Mouse (Mus musculus) monocyte, adult 2 months (primary cell): ENCODE data around the gene Nrxn3.

Source experiments
- DNase-seq, 2 experiments: peaks; one replicate each; pipeline ENCODE4 v3.0.0; 2022; ENCODE audit warnings: low spot score in 2 of 2, low read depth in 1 of 2

The Nrxn3 gene

GRCm38 (mm10) chr12:89672819-89673218 is 950.1 kb downstream of the Nrxn3 start:
- no peak for DNase-seq

- no peak for DNase-seq
These were observed 963.0 kb downstream of the Nrxn3 start for GRCm38 (mm10) chr12:89685633-89686032.

- no peak for DNase-seq
These were observed 966.4 kb downstream of the Nrxn3 start for GRCm38 (mm10) chr12:89689086-89689485.

- DNase-seq: no peak
These were observed 976.8 kb downstream of the Nrxn3 start for GRCm38 (mm10) chr12:89699469-89699868.

- no peak for DNase-seq
These were observed 978.3 kb downstream of the Nrxn3 start for GRCm38 (mm10) chr12:89700937-89701458.

DNA sequence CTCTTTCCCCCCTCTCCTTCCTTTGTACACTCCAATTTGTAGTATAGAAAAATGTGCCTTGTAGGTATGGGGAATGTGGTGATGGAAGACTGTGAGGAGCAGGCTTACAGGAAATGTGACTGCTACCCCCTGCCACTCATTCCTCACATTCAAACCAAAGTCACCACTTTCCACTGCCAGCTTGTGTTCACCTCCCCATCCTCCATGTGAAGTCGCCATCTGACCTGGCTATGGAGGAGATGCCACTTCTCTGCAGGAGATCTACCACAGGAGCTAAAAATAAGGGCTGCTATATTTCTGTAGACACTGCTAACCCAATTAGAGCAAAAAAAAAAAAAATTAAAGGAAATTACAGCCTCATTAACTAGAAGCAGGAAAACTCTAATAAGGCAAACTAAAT is 980.3 kb downstream of the Nrxn3 start:
- no peak for DNase-seq

- DNase-seq: no peak
These were observed 985.2 kb downstream of the Nrxn3 start for GRCm38 (mm10) chr12:89707913-89708312.

- no peak for DNase-seq
These were observed 987.8 kb downstream of the Nrxn3 start for GRCm38 (mm10) chr12:89710459-89710858.

DNA sequence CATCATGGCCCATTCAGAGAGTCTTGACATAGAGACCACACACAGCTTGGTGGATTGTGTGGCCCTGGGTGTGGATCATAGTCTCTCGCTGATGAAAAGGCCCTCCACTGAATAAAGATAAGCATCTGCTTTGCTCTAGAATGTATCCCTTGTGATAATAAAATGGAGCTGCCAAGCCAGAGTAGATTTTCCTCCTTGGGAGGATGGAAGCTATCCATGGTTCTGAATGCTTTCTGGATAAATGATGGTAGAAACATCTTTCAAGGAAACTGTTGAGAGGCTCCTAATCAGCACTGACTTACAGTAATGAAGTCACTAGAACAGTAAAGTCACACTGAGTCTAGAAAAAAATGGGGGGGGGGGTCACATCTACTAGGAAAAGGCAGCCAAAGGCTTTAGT is 989.1 kb downstream of the Nrxn3 start:
- DNase-seq: no peak

GRCm38 (mm10) chr12:89719194-89720080 is 996.8 kb downstream of the Nrxn3 start:
- DNase-seq: no peak

DNA sequence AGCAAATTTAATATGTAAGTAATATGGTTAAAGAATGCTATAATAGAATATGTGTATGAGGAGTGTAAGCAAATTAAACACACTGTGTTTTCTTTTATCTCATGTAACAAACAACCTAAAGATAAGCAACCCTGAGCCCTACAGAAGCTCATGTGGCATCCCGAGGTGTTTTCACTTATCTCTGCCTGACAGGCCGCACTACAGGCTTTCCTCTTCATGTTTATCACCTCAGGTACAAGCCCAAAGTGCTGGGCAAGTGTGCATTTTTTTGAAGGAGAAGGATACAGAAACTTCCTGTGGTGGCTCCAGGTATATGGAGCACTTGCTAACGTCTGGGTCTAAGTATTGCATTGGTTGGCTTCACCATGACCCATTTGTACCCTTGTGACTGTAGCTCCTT is 998.3 kb downstream of the Nrxn3 start:
- no peak for DNase-seq

GRCm38 (mm10) chr12:89722462-89722861 is 999.8 kb downstream of the Nrxn3 start:
- no peak for DNase-seq

DNA sequence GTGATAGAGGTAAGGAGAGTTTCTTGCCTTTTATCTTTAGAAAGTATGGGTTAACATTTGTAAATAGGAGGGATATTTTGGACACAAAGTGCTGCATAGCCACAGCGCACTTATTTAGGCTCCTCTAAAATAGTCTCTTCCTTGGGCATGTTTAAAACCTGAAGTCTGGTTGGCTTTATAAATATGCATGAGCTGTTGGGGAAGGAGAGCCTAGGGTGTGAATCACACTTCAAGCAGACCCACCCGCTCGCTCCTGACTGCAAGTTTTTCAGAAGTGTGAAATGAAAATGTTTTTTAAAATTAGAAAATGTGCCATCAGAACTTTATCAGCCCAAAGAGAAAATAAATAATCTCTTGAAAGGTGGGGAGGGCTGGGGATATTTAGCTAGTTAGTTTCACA is 1001.4 kb downstream of the Nrxn3 start:
- no peak for DNase-seq

- DNase-seq: no peak
These were observed 1019.6 kb downstream of the Nrxn3 start for GRCm38 (mm10) chr12:89742326-89742725.

DNA sequence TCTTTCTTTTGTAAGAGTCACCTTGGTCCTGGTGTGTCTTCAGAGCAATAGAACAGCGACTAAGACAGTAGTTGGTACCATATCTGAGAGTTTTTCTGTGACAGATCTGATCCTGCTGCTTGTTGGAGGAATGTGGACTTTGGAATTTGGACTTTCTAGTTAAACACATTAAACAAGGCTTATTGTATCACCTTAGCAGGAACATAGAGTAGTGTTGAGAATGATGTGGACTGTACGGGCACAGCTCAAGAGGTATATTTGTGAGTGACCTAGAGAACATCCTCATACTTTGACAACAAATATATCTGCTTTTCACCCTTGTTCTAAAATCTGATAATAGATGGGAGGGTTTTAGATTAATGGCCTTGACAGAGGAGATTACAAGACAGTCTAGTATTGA is 1020.1 kb downstream of the Nrxn3 start:
- no peak for DNase-seq

DNA sequence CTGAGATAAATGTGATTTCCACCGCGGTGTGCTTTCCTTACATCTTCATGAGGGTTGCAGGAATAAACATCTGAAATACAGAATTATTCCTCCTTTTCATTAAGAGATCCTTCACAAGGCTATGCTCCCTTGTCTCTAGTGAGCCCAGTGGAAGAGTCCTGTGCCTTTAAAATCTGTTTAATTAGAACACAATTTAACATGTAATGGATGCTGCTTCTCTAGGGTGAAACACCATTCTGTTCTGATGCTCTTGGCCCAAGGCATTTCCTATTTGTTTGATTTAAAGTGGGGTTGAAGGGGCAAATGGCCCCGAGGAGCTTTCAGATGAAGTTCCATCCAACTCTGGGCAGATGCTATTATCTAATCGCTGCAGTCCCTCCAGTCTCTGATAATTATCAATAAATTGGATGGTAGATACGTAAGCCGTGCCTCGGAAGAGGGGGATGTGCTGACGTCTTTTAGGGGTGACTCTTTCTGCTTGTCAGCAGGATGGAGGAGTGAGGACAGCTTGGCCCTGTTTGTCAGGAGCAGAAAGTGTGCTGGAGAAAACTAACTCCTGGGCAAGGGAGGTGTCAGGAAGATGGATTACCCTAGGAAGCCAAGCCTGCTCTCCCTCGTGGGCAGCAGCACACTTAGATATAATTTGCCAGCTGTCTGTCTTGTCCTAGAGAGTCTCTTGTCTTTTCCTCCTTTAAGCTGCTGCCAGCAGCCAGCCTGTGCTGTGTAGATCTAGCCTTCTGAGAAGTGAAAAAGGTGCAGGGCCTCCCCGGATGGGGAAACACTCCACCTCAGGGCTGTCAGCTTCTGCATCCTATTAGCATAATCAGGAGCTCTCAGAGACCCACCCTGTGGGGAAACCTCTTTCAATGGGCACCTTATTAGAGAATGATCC is 1041.8 kb downstream of the Nrxn3 start:
- no peak for DNase-seq

DNA sequence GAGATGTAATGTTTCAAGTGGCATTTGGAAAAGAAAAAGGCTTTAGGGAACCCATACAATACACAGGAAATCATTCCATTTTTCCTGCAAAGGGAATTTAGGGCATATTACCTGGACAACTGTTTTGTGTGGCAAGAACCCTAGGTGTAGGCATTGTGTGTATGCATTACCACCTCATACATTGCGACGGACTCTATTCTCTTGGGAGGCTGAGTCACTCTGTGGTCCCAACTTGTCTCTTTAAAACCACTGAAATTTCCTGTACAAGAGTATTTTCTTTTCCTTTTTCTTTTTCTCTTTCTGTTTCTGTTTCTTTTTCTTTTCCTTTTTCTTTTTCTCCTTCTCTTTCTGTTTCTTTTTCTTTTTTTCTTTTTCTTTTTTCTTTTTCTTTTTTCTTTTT is 1042.5 kb downstream of the Nrxn3 start:
- DNase-seq: no peak

GRCm38 (mm10) chr12:89788794-89789193 is 1066.1 kb downstream of the Nrxn3 start:
- no peak for DNase-seq

DNA sequence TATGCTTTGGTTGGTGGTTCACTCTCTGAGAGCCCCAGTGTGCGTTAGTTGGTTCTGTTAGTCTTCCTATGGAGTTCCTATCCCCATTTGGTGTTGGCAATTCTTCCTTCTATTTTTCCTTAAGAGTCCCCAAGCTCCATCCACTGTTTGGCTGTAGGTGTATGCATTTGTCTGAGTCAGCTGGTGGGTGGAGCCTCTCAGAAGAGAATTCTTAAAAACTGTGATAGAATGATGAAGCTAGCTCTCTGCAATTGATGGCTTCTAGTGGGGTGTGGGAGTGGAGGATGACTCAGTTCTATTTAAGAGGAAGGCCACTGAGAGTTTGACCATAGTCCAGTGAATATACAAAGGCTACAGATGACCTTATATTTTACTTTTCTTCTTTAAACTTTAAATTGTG is 1067.3 kb downstream of the Nrxn3 start:
- DNase-seq: no peak

GRCm38 (mm10) chr12:89791829-89792228 is 1069.2 kb downstream of the Nrxn3 start:
- DNase-seq: no peak

GRCm38 (mm10) chr12:89794741-89795140 is 1072.1 kb downstream of the Nrxn3 start:
- no peak for DNase-seq

DNA sequence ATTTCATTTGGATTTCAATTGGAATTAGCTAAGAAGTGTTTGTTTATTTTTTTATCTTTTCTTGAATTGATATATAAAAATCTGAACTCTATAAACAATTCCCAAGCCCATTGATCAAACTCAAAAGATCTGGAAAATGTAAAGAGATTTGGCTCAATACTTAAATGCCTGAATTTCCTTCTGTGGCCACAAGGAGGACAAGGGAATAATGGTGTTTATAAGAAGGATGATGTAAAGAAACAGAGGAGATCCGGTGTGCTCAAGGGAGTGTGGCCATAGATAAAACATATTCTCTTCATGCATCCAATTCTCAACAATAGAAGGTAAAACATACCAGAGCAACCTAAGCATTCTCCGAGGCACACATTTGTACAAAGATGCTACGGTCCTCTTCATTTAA is 1085.5 kb downstream of the Nrxn3 start:
- no peak for DNase-seq
